Mouse (Mus musculus) testis, adult 2 months (tissue): Measurements from ENCODE around the gene Fbn1.

Experiments
- CTCF ChIP-seq: fragments of 200-500 bp; IDR thresholded peaks from 2 replicates; pipeline ENCODE4 v1.5.1; 2012; ENCODE audit warnings: low read depth, mild to moderate bottlenecking, inconsistent platforms, low read length, moderate library complexity; ENCODE audit not compliant: control insufficient read depth, insufficient read depth, insufficient replicate concordance
- POLR2A ChIP-seq: fragments of 200-500 bp; IDR thresholded peaks from 2 replicates; pipeline ENCODE4 v1.6.1; 2012; ENCODE audit warnings: low read depth, mild to moderate bottlenecking, inconsistent platforms, low read length, moderate library complexity; ENCODE audit not compliant: control insufficient read depth

GRCm38 (mm10) chr2:125402276-125402675 is 105.5 kb downstream of the Fbn1 start:
- TF ChIP-seq CTCF (no peak), POLR2A (no peak)
